Mouse (Mus musculus) mesoderm, embryonic 11.5 days (tissue): ENCODE results near the gene Kcna2.

Source experiments
- DNase-seq: peaks from one replicate; pipeline ENCODE4 v3.0.0-alpha.2; 2012; ENCODE audit warnings: low read depth, low spot score

Gene Kcna2

GRCm38 (mm10) chr3:107150469-107150868 lies 49.5 kb downstream of the Kcna2 start:
- no peak for DNase-seq

GRCm38 (mm10) chr3:107150872-107151540 lies 50.1 kb downstream of the Kcna2 start:
- DNase-seq: no peak

GRCm38 (mm10) chr3:107153772-107154655 lies 53.1 kb downstream of the Kcna2 start:
- no peak for DNase-seq

GRCm38 (mm10) chr3:107158856-107159255 lies 57.9 kb downstream of the Kcna2 start:
- DNase-seq: no peak

GRCm38 (mm10) chr3:107159418-107159817 lies 58.5 kb downstream of the Kcna2 start:
- DNase-seq: no peak

- peak; percentile 38 for DNase-seq
Observed at GRCm38 (mm10) chr3:107159859-107160324, 58.9 kb downstream of the Kcna2 start.

GRCm38 (mm10) chr3:107162741-107163140 lies 61.8 kb downstream of the Kcna2 start:
- no peak for DNase-seq
